27 mouse cellular contexts compared by ENCODE assay signal in the genomic region with DNA sequence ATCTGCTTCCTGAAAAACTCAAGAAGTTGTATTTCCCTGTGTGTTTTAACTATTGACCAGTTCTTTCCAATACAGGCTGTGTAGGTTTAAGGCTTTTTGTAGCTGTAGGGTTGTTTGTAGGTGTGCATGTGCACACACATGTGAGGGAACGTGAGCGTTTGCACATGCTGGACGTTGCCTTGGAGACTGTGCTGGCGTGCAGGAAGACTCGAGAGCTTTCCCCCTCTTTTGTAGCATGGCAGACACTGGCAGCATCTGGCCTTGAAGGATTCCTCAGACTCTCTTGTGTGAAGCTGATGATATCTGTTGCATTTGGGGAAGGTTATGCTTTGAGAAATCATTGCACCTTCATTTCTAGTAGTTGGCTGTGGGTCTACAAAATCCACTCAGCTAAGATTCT. TPM values are rescaled to one million over a fixed set of nuclear protein-coding genes. Genes with fewer than 3 reads are reported as not detected.
DNase-seq lines count a peak whose midpoint lies in the region; ATAC-seq lines count a peak whose summit lies in the region.
"Had no signal": no experiment of that assay in that cellular context is flagged by ENCODE, and none has a peak within 500 bp of the region (broad histone marks: within the 10 kb centered on the region; RNA-seq: fewer than 3 reads in every experiment).

No protein-coding gene starts in this region.

- ATAC-seq in frontal cortex, adult (ENCODE audit: low TSS enrichment), result peak; percentile 70
- ATAC-seq: activated CD4-positive, CD25-positive, alpha-beta regulatory T cell, adult 4 months; CD4-positive, CD25-positive, alpha-beta regulatory T cell, adult 4 months; forebrain, embryonic 14.5 days; Patski had no signal

- intact Hi-C loops in left cerebral cortex, postnatal 14 days (cut with DNase I), result no loop called here
- intact Hi-C loops in left cerebral cortex, postnatal 36 days (cut with DNase I), result no loop called here

- DNase-seq in frontal cortex, adult 2 months (ENCODE audit: extremely low spot score in 1 of 2, low spot score in 1 of 2), result no peak
- DNase-seq in left cerebral cortex, postnatal 14 days (ENCODE audit: low spot score in 2 of 2), result peak; percentile 17 to 68
- DNase-seq in left cerebral cortex, postnatal 36 days (ENCODE audit: low spot score in 2 of 2), result no peak
- peak; percentile 25 for DNase-seq in right cerebral cortex, postnatal 14 days
- no peak for DNase-seq in right cerebral cortex, adult 18-20 months
- DNase-seq in right cerebral cortex, postnatal 36 days (ENCODE audit: low spot score in 2 of 2), result peak; percentile 20 to 21
- no peak for DNase-seq in right cerebral cortex, adult 2 months (ENCODE audit: low spot score in 2 of 2)
- DNase-seq: adrenal gland, adult 8-10 months; adrenal gland, postnatal 14 days; adrenal gland, postnatal 36 days; B cell, adult 2 months; cerebellum, adult 11 months; cerebellum, adult 18-20 months; cerebellum, adult 8-10 months; cerebellum, adult 9-11 months; cerebellum, postnatal 14 days; cerebellum, postnatal 36 days; embryo, embryonic 11 days had no signal

RNA-seq across cellular contexts. Expression of a gene that starts 35.5 kb away (rescaled TPM):
- 9.9 and 10.9 TPM in 2 replicates for polyA plus RNA-seq in frontal cortex, adult 2 months (2012; rRNA removed)
- total RNA-seq in left cerebral cortex, postnatal 14 days (2021), result 10 to 100 TPM; 10.2 to 10.7 TPM
- 10 to 100 TPM; 10.2 to 10.6 TPM for total RNA-seq in left cerebral cortex, postnatal 36 days (2021)
- total RNA-seq: CH12.LX; common myeloid progenitor, adult 5-6 weeks had no signal
- polyA plus RNA-seq: activated CD4-positive, CD25-positive, alpha-beta regulatory T cell, adult 4 months; erythroblast, embryonic 14.5 days; G1E had no signal

Comparison
In these comparisons a context has a peak if more than half of its experiments do, and no peak if none do; other contexts are left out.
1. DNase-seq: peak in left cerebral cortex, postnatal 14 days (2 of 2), right cerebral cortex, postnatal 14 days (single experiment) and right cerebral cortex, postnatal 36 days (2 of 2); none in frontal cortex, adult 2 months (0 of 2), left cerebral cortex, postnatal 36 days (0 of 2), right cerebral cortex, adult 18-20 months (single experiment) and right cerebral cortex, adult 2 months (0 of 2).